Mouse (Mus musculus): ENCODE data around the gene Cbfa2t3.
A peak's percentile ranks its signal among the peaks of the same experiment; 100 is the strongest.
"Not testable (repeated sequence)": the region's sequence is repeated elsewhere in the genome, so short reads cannot be mapped to it uniquely, and the experiment has no call there.

Gene Cbfa2t3

DNA sequence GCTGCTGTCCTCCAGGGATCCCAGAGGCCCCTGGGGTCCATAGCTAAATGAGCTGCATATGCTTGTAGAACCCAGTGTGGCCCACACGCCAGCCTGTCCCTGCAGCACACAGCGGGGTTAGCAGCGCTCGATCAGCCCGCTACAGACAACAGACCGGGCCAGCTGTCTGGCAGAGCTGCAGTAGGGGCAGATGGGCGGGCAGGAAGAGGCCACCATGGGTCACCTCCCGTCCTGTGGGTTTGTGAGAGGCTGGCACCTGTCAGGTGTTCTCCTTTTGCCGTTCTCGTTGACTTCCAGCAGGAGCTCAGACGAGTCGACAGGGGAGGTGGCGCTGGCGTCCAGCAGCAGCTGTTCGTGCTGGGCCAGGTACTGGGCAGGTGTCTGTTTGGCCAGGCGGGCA is 60.3 kb downstream of the Cbfa2t3 start:
- DNase-seq (ENCODE audit: low spot score in 2 of 2): no peak

DNA sequence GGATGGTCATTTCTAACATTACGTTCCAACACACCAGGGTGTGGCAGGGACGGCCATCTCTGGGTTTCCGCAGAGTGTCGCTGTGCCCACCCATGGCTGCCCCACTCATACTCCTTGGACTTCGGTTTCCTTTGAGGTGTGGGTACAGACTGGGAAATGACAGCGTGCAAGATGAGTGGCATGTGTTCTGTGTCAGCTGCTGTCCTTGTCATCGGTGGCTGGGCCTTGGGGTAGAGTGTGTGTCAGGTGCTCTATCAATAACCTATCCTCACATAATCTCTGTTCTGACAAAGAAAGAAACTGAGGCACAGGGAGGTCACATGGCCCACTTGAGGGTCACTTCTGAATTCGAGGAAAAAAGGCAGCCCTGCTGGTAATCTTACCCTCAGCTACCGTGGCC is 61.7 kb downstream of the Cbfa2t3 start:
- DNase-seq (ENCODE audit: low spot score in 2 of 2): no peak

DNA sequence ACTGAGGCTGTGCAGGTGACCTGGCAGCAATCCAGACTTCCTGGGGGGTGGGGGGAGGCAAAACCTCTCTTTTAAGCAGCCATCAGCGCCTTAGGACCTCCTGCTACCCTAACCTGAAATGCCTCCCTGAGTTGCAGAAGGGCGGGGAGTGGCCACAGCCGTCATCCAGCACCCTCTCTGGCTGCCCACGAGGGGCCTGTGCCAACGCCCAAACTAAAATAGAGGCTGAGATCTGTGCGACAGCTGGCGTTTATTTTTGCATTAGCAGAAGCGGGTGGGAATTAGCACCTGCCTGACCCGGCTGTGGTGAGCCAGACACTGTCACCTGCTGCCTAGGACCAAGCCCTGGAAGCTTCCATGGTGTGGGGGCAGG is 62.1 kb downstream of the Cbfa2t3 start:
- peak; percentile 68 to 71 for DNase-seq (ENCODE audit: low spot score in 2 of 2)

DNA sequence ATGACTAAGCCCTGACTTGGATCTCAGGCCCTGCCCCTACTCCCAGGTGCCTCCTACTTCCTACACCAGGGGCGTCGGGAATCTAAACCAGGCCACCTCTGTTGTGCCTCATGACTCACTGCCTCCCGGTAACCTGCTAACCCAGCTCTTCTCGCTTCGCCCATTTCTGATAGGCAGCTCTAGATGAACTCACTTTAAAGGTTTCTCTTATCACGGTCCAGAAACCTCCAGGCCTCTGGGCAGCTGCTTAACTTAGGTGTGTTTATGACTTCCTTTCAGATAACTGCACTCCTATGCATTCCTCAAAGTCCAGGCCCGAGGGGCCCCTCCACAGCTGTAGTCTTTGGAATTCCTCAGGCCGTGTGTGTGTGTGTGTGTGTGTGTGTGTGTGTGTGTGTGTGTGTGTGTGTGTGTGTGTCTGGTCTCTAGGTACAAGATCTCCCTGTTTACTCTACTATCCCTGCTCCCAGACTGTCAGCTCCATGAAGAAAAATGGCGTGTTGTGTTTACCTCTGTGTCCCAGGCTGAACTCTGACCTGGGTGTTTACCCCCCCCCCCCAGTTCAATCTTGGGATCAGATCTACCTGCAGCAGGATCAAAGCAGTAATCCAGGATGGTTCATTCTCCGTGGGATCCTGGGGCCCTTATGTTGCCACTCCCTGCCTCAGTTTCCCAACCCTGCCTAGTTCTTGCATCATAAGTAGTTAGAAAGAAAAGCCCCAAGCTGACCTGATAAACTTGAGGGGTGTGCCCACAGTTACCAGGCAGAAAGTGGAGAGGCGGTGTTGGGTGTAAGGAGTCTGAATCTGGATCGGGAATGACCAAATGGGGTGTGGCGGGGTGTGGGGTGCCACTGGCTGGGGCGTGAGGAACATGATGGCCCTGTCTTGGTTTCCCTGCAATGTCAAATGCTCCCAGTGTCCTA is 62.8 kb downstream of the Cbfa2t3 start:
- DNase-seq (ENCODE audit: low spot score in 2 of 2): no peak

DNA sequence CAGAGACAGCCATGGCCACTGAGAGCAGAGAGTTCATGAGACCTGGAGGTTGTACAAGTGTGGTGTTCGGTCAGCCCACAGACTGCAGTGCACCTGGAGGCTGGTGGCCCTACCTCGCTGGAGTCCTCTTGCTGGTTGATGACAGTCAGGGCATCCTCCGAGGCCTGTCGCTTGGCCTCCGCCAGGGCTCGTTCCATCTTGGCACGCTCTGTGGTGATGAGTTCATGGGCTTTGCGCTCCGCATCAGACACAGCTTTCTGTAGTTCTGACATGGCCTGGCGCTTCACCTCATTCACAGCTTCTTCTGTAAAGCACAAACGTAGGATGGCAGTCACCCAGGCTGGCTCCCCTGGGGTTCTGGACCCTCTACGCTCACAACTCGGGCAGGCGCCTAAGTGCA is 65.7 kb downstream of the Cbfa2t3 start:
- no peak for DNase-seq (ENCODE audit: low spot score in 2 of 2)

DNA sequence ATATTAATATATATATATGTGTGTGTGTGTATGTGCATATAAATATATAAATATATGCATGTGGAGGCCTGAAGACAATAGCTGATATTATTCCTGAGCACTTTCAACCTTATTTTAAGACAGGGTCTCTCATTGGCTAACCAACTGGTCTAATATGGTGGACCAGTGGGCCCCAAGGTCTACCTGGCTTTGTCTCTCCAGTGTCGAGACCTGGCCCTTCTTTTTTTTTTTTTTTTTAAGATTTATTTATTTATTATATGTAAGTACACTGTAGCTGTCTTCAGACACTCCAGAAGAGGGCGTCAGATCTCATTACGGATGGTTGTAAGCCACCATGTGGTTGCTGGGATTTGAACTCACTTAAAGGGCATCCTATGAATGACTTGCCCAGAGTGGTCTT is 66.8 kb downstream of the Cbfa2t3 start:
- DNase-seq (ENCODE audit: low spot score in 2 of 2): not testable (repeated sequence)

DNA sequence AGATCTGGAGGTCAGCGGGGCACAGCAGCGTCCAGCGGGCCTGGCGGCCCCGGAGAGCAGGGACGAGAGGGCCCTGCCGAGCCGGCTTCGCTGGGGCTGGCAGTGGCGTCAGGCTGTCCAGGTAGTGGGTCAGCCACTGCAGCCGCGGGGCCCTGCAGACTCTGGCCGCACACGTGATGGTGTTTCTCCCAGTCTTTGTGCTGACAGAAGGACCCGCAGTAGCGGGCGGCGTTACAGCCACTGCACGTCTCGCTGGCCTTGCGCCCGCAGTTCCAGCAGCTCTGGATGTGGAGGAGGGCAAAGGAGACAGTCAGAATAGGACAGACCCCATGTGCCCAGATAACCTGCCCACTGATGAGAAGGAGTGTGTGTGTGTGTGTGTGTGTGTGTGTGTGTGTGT is 68.2 kb downstream of the Cbfa2t3 start:
- no peak for DNase-seq (ENCODE audit: low spot score in 2 of 2)

DNA sequence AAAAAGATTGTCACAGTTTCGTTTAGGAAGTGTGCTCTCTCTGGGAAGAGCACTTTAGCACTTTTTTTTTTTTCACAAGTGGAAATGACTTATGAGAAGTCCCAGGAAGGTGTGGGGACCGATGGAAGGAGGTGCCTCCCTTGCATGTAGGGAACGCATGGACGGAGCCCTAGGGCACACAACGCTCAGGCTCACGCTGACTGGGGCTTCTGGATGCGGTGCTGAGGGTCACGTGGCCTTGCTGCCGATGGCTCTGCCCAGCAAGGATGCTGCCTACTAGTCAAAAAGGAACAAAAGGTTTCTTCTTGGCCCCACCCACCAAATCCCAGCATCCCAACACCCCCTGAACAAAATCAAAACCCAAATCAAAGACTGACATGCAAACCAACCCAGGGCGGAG is 69.5 kb downstream of the Cbfa2t3 start:
- DNase-seq (ENCODE audit: low spot score in 2 of 2): no peak

DNA sequence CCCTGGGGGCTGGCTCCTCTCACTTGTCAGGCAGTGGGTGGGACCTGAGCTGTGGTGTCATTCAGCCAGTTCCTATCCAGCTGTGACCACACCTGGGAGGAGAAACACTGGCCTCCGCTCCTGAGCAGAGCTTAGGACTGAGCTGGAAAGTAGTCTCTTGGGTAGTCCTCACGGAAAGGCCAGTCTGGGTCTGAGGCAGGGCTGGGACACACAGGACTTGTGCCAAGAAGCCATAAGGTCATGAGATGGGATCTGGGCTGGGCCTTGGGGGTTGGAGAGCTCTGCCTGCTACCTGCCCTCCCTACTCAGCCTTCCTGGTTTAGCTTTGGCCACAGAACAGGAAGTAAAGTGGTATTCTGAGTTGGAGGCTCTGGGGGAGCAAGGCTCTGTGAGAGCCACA is 72.0 kb downstream of the Cbfa2t3 start:
- DNase-seq (ENCODE audit: low spot score in 2 of 2): no peak

DNA sequence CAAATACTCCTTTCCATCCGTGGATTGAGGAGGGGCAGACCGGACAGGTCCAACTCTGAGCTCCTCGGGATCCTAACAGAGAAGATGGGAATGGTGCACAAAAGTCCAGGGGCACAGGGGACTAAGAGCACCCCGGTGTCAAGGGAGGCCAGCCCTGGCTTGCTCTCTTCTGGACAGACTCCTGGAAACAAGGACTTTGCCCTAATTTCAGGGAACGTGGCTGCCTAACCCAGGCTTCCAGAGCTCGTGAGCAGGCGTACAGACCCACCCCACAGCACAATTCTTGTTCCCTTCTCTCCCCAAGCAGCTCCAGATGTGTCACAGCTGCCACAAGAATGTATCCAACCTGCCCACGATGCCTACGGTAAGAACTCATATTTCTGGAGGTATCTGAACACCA is 73.1 kb downstream of the Cbfa2t3 start:
- no peak for DNase-seq (ENCODE audit: low spot score in 2 of 2)

DNA sequence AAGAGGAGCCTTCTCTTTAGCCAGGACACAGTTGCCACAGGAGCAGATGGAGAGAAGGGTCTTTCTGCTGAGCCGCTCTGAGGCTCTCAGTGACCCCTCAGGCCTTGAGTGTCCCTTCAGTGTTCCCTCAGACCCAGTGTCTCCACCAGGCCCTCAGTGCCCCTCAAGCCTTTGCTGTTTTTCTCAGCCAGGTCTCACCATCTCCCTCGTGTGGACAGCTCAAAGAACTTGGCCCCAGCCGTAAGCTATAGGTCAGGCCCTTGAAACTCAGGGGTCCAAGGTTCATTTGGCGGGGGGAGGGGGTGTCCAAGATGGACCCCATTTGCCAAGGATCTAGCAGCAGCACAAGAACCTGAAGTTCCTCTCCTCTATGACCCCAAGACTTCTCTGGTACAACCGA is 74.3 kb downstream of the Cbfa2t3 start:
- DNase-seq (ENCODE audit: low spot score in 2 of 2): no peak

DNA sequence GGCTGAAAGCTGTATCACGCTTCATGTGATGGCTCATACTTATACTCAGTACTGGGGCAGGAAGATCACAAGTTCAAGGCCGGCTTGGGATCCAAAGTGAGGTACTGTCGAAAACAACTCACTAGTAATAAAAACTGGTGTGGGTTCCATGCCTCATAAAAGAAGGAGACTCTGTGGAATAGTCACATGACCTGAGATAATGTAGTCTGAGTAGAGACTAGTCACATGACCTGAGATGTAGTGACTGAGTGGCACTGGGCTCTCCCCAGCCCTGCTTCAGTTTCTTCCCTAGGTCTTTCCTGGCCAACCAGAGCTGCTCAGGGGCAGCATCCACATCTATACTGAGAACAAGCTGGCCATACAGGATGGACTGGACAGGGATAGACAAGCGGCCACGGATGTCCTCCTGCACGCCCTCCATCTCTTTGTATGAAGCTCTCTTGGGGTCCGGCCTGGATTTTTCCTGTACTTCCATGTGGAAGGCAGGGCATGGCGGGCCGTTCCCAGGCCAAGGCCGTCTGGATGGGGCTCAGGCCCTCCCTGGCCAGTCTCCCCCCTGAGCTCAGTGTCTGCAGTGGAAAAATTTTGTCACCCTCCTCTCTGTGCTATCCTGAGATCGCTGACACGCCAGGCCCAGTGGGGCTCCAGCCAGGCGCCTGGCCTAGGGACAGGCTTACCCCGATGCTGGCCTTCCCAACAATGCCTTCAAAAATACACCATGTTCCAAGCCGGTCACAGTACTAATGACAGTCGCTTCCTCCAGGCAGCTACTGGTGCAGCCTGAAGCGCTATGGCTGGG is 74.9 kb downstream of the Cbfa2t3 start:
- DNase-seq (ENCODE audit: low spot score in 2 of 2): peak; percentile 69 to 71

DNA sequence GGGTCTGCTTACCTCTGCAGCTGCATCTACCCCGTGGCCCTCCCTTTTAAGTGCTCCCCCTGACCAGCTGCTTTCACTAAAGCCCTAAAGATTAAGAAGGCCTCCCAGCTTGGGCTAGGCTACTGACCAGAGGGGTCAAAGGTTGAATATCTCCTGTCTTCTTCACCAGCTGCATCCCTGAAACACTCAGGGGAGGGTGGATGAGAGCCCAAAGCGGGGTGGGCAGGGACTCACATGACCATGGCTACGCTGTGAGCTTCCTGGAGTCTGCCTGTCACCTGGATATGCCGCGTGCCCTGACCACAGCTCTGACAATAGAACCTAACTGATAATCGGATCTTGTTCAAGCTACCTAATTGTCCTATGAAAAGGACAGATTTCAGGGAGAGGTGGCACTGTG is 76.2 kb downstream of the Cbfa2t3 start, which contains the start of gene Pabpn1l:
Pabpn1l (minus strand) TSS at position 13 of the 400 bp plus-strand sequence.
- no peak for DNase-seq (ENCODE audit: low spot score in 2 of 2)

DNA sequence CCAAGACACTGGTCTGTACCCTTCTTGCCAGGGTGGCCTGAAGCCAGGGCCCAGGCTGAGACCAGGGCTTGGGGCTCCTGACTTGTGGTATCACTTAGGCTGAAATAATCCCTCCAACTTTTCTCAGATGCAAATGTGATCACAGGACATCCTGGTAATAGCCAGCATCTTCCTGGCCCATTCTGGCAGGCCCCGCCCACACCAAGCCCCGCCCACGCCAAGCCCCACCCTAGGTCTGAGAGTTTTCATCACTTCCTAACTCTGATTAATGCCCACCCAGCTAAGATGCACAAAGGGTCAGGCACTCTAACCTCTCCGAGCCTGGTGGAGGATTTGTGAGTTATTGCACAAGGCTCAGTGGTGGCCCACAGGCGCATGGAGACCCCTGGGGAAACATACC is 78.5 kb downstream of the Cbfa2t3 start:
- DNase-seq (ENCODE audit: low spot score in 2 of 2): no peak

DNA sequence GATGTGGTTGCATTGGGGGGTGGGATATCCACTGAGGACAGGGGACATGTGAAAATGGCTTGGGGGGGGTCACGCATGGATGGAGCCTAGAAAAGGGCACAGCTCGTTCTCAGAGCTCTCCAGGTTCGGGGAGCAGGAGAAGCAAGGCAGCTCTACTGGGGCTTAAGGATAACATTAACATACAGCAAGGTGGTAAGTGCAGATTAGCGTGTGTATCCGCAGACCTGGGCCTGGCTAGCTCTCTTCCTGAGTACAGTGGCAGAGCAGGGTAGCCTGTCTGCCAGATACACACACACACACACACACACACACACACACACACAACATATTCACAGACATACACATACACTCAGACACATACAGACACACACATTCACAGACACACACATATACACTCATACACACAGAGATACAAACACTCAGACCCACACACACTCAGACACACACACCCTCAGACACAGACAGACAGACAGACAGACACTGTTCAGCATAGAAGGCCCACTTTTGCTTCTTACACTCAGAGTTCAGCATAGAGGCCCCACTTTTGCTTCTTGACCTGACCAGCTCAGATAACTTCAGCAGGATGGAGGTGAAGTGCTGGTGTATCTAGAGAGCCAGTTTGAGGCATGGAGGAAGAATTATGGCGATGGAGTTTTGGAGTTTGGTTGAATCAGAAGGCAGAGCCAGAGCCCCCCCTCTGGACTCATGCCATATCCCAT is 80.1 kb downstream of the Cbfa2t3 start:
- no peak for DNase-seq (ENCODE audit: low spot score in 2 of 2)

DNA sequence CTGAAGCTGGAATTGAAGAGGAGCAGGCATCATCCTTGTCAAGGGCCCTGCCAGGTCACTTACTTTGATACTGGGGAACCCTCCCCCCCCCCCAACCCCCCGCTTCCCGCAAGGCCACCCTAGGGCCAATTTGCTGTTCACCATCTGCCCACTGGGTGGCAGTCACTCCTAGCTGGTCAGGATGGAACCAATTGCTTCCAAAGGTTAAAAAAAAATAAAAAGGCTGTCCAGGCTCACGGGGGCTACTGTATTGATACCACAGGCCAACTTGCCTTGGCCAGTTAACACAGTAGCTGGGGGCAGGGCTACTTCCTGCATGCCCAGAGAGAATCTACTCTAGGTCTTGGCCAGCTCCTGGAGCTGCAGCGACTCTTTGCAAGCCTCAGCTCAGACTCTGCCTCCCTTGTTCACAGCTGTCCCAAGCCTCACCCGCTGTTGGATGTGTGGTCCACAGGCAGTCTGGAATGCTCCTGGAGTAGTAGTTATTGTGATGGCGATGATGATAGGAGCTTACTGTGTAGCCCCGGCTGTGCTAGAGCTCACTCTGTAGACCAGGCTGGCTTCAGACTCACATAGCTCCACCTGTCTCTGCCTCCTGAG is 80.9 kb downstream of the Cbfa2t3 start:
- DNase-seq (ENCODE audit: low spot score in 2 of 2): peak; percentile 75 to 81

DNA sequence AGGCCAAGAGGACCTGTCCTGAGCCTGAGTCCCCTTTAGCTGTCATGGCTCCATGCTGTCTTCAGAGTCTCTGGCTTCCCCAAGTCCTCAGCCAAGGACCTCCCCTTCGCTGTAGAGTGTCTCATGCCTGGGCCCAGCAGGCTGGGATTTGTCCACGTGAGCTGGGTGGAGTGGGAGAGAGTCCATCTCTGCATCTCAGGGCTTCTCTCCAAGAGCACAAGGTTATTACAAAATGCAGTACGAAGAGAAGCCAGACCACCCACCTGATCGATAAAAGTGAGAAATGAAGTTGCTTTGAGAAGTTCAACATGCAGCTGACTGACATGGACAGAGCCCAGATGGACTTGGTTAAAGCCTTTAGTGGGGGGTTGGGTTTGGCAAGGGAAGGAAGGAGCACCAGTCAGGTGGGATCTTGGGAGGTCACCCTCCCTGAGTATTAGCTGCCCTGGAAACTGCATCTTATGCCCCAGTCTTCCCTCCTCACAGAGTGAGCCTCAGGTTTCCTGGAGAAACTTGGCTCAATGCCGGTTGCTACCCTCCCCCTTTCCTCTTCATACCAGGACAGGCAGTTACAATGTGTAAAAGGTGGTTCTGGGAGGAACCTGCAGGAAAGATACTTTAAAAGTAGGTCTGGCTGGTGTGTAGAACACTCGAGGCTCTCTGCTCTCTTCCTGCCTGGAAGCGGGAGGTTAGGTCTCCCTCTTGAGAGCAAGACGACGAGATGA is 82.6 kb downstream of the Cbfa2t3 start:
- peak in 1 of 2 experiments; percentile 51 for DNase-seq (ENCODE audit: low spot score in 2 of 2)

DNA sequence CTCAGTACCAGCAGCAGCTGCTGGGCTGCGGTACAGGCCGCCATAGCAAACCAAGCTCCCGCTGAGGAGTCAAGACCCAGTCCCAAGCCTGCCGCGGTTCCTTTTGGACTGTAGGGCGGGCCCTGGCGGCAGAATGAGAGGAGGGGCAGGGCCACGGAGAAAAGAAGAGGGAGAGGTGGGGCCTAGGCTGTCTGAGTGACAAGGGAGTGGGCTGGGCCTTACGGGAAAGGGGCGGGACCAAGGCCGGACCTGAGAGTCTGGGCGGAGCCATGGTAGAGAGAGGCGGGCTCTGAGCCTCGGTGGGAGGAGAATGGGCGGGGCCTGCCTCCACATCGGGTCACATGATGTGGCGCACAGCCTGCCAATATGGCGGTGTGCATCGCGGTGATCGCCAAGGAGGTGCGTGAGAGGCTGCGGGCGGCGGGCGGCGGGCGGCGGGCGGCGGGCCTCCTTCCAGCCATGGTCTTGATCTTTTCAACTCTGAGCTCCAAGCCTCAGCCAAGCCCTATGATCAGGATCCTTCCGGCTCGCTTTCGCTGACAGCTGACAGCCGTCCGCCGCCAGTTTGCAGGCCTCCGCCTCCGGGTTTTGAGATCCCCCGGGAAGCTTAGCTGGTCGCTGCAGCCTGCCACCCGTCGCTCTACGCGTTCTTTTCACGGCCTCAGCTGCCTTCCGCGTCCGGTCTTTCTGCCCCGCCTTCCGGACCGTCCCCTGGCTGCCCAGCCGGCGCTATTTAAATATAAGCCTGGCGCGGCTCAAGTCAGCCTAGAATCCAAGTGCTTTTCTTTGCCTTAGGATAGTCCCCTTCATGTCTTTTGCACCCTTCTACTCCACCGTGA is 87.4 kb downstream of the Cbfa2t3 start, which contains the start of the genes Galns and Trappc2l:
Galns (minus strand) TSS at position 169 of the 839 bp plus-strand sequence.
Trappc2l (plus strand) TSS at position 346 of the 839 bp plus-strand sequence.
- DNase-seq (ENCODE audit: low spot score in 2 of 2): peak; percentile 94 to 96

DNA sequence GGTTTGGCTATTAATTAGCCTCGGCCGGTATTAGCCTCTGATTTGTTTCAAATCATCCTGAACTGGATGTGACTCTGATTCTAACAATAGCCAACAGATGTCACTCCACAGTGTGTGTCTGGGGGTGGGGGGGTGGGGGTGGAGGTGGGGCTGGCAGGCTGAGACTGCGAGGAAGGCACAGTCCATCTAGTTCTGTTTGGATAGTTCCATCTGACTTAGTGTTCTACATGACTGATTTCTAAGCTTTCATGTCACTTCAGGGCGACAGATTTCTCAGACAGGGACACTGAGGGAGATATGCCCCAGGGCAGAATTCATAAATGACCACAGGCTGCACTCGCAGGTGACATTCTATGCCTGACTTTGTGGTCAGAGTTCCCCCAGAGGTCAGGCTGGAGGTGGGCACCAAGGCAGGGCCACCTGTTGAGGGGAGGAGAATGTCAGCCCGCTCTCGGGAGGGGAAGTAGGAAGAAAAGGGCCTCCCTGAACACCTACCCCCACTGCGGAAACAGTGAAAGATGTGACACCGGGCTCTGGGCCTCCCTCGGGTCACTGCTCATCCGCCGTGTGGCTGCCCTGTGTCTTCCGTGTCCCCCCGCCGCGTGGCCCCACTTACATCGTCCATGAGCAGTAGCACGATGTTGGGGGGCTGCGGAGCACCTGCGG is 88.2 kb downstream of the Cbfa2t3 start:
- DNase-seq (ENCODE audit: low spot score in 2 of 2): no peak

All from heart, adult 9 months (tissue).